Mouse (Mus musculus) thymus, postnatal 14 days (tissue): ENCODE measurements at regions not wholly inside any gene's neighbourhood (a gene's known extent, or its start where the extent isn't known, plus 50 kb on each side); places are given as distances from the start of the nearest gene placed in this dataset.

Experiments used
- DNase-seq: peaks from one replicate; pipeline ENCODE4 v3.0.0; 2021

DNA sequence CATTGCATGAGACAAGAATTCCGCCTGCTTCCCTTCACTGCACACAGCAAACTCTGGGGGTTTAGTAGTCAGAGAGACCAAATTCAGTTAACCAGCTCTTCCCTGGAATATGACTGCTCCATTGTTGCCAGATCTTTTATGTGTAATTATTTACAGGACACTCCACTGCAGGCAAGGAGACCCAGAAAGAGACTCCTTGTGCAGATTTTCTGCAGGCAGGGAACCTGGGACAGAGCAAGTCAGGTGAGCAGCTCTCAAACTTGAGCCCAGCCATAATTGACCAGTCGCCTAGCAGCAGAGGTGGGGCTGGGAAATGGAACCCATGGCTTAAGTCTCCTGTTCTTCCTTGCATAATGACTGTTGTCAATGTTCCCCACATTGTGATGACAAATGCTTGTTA, 324.2 kb downstream of the Ice1 start:
- no peak for DNase-seq

DNA sequence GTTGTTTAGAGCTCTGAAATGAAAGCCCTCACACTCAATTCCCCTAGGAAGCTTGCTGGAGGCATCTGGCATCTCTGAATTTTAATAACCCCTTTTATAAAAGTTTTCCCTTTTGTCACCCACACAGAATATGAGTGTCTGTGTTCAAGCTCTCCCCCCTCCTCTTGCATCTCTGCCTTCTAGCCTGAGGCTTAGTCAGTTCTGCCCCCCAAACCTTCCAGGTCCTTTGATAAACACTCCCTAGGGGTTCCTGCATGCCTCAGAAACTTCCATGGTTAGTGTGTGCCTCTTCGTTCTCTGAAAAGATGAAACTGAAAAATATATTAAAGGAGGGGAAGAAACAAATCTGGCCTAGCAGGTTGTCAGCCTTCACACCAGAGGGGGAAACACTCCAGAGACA, 313.9 kb downstream of the Ice1 start:
- no peak for DNase-seq

DNA sequence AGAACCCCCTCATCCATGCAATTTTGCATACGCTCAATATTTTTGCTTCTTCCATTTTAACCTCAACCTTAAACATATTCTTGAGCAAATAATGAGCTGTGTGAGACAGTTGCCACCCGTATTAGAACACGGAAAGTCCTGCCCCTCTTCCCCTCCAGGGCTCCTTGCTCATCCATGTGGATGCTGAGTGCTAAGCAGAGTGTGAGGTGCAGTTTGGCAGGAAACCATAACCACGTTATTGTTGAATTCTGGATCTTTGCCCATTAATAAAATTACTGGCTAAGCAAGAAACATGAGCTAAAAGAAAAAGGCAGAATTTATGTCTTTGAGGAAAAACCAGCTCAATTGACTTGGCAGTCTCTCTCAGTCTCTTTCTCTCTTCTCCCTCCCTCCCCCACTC, 301.4 kb downstream of the Ice1 start:
- DNase-seq: no peak

DNA sequence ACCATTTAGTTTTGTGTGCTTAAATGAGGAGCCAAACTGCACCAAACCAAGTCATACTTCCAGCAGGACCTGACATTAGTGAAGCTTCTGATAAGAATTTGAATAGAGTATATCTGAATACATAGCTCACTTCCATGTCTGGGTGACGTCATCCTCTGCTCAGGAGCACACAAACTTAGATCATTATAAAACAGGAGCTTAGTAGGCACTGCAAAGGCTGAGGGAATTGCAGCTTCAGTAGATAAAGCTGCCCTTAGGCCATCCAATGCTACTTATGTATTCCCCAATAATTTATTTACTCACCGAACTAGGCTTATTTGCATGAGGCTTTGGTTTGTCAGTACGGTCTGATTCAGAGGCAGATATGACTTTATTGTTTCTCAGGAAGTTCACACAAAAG, 297.0 kb downstream of the Ice1 start:
- DNase-seq: no peak

DNA sequence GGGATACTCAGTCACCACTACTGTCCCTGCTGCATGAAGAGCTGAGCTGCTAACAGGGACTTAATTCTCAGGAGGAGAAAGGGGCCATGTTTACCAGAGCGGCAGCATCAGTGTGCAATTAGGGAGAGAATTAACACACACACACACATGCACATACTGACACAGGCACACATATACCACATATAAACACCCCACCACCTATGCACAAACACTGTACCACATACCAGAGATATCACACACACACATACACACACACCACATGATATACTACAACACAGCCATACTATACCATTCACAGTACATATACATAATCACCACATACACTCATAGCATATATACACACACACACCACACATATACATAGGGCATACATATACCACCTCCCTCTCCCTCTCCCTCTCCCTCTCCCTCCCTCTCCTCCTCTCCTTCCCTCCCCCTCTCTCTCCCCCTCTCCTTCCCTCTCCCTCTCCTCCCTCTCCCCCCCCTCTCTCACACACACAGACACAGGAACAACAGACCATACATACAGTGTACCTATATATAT, 294.2 kb downstream of the Ice1 start:
- DNase-seq: no peak

DNA sequence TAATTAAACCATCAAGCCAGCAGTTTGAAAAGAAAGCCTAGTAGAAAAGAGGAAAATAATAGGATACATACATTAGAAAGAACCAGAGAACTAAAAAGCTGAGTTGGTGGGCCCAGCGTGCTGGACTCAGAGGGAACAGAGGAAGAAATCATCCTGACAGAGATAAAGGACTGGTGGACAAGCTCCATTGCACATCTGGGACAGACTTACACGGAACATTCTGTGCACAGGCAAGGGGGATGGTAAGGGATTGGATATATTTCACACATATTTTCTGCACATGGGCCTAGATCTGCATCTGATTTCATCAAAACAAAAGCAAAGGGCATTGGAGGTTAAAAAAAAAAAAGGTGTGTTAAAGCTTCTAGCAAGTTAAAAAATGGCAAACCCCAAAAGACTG, 293.5 kb downstream of the Ice1 start:
- no peak for DNase-seq

DNA sequence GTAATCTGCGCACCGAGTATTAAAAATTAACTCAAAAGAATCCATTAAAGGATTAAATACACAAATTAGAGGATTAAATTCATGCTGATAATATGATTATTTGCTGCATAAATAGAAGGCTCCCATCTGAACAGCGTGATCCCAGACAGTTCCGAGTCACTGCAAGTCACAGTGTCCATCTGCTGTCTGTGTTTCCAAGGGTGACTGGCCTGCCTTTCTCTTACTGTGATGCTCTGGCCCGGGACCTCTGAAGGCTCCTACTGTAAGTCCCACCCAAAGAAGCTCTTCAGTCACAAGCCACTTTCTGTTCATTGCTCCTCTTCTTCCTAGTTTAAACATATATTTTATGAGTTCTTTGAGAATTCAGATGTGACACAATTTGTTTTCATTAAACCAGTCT, 293.1 kb downstream of the Ice1 start:
- no peak for DNase-seq

GRCm38 (mm10) chr13:70348456-70348855, 289.0 kb downstream of the Ice1 start:
- DNase-seq: no peak

- DNase-seq: no peak
These were observed 288.5 kb downstream of the Ice1 start for GRCm38 (mm10) chr13:70348965-70349364.

DNA sequence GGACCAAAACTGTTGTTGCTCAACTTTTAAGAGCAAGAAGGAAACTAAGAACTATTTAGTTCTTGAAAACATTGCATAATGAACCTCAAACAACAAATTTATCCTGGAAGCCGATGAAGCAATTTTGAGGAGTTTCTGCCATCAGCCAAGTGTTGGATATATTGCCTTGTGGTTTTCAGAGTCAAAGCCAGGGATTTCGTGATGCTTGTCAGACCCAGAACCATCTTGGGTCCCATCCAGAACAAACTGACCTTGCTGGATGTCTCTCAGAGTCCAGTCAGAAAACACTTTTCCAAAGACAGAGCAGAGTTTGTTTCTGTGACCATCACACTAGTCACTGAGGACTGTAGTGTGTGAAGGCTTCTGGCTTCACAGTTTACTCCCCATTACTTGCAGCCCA, 267.8 kb downstream of the Ice1 start:
- no peak for DNase-seq

GRCm38 (mm10) chr13:70380772-70381171, 256.7 kb downstream of the Ice1 start:
- no peak for DNase-seq

GRCm38 (mm10) chr13:70385292-70385691, 252.1 kb downstream of the Ice1 start:
- DNase-seq: no peak

GRCm38 (mm10) chr13:70412788-70413187, 224.6 kb downstream of the Ice1 start:
- DNase-seq: no peak

DNA sequence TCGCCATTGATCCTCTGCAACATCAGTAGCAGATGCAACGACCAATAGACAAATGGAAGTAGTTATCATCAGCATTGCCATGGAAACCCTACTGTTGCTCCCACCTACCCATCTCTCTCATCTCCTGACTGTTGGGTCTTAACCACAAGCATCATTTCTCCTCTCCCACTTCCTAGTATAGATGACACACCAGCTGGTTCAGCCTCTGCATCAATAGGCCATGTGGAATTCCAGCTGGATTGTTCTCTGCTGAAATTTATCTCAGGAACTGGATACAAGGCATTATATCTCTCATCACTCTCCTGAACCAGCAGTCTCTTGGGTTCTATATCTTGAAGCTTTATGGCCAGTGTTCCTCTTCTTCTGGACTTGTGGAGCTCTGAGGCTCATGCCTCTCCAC, 219.3 kb downstream of the Ice1 start:
- no peak for DNase-seq

DNA sequence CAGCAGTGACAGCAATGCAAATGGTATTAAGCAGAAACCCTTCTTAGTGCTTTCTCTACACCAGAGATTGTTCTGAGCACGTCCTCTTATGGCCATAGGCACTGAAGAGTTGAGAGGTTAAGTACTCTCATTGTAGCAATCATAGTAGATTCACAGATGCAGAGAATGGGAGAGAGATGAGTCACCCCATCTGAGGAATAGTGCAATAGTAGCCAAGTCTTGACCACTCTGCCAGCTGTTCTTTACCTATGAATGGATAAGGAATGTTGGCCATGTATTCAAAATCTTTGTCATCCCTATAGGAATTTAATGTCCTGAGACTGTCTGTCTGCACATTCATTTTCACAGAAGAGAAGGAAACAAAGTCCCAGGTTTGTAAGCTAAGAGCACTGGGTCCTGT, 198.0 kb downstream of the Ice1 start:
- no peak for DNase-seq

DNA sequence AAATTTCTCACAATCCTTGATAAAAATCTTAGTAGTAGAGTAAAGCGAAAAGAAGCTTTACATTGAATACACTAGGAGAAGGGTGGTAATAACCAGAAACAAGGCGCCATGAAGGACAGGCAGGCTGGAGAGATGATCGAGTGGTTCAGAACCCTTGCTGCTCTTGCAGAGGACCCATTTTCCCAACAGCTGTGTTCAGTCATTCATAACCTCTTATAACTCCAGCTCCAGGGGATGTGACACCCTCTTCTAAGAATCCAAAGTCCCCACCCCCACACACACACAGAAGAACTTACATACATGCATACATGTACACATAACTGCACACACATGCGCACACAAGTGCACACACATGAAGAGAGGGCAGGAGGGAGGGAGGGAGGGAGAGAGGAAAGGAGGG, 190.5 kb downstream of the Ice1 start:
- no peak for DNase-seq

DNA sequence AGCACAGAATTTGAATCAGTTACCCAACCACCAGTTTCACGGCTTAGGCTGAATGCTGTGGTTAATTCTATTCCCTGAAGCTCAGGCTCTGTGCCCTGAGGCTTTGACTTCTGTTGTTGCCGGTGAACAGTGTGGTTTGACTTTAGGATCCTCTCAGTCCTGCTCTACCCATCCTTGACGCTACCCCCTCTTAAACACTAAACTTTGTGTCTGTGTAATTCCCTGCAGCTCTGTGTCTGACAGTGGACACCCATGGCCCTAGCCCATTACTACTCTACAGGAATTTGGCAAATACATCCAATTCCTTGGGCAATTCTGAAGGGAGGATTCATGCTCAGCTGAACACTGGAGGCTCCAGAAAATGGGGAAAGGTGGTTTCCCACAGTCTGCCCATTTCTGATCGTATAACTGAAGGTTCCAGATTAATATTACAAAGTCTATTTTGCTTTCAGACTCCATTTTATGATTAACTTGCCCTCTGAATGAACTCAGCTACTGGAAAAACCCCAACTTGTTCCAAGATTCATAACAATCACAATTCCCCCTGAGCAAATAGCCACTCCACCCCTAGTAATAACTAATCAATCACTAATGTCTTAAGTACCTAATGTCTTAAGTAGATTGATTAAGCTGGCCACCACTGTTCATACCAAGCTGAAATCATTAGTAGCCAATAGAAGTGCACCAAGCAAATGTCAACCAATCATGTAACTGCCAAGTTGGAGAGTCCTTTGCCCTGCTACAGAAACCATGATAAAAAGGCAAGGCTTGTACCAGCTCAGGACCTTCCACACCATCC, 182.6 kb downstream of the Ice1 start:
- DNase-seq: no peak

DNA sequence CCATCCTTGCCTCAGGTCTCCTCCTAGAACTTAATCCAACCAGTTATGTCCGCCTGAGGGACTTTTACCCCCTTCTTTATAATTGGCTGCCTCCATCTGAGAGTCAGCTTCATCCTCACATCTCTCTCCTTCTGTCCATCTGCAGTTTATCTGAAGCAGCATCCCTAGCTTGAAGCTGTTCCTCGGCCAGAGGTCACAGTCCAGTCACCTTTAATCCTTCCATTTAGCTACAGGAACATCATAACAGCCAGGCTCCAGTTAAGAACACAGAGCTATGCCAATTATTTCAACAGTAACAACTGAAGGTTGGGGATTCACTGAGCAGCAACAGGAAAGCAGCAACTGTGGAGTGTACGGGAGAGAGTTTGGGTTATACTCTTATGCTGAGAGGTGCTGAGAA, 179.0 kb downstream of the Ice1 start:
- no peak for DNase-seq

- DNase-seq: no peak
These were observed 172.4 kb downstream of the Ice1 start for GRCm38 (mm10) chr13:70464996-70465395.

GRCm38 (mm10) chr13:70474746-70475145, 162.7 kb downstream of the Ice1 start:
- no peak for DNase-seq

GRCm38 (mm10) chr13:70475366-70475765, 162.1 kb downstream of the Ice1 start:
- DNase-seq: no peak

DNA sequence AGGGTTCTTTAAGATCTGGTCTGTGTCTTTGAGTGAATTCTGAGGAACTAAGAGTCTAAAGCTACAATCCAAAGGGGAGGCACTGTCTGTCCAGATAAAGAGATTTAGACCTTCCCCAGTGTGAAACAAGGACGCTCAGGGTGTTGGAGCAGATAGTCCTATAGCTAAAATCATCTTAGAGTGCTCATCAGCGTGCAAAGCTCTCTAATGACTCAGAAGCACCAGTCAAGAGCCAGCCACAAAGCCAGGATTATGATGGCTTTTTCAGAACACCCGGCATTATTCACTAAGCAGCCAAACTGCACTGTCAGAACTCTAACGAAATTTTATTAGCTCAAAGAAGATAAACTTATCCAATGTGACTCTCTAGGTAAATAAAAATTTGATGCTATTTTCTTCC, 138.1 kb downstream of the Ice1 start:
- DNase-seq: no peak
